Mouse (Mus musculus) liver, embryonic 16.5 days (tissue): ENCODE measurements at regions not wholly inside any gene's neighbourhood (a gene's known extent, or its start where the extent isn't known, plus 50 kb on each side); places are given as distances from the start of the nearest gene placed in this dataset. TPM values are rescaled to one million over a fixed set of nuclear protein-coding genes. Genes with fewer than 3 reads are reported as not detected.

Experiments
- ATAC-seq: fragments of 200-750 bp; cut with Nextera tagmentation; 2 replicates; pipeline ENCODE4 v1.8.0; 2017; ENCODE audit warnings: low read depth, mild to moderate bottlenecking, moderate number of reproducible peaks, moderate library complexity
- H3K27ac ChIP-seq: fragments of 300-500 bp; sonication (generic); 2 replicates; pipeline ENCODE4 v1.5.1; 2014; ENCODE audit warnings: mild to moderate bottlenecking, low read length
- H3K27me3 ChIP-seq: fragments of 300-500 bp; sonication (generic); 2 replicates; pipeline ENCODE4 v1.6.1; 2014; ENCODE audit warnings: low read depth, low read length, mixed read lengths; ENCODE audit not compliant: control insufficient read depth, insufficient read depth
- H3K36me3 ChIP-seq: fragments of 300-500 bp; sonication (generic); 2 replicates; pipeline ENCODE4 v1.6.1; 2014; ENCODE audit warnings: mild to moderate bottlenecking; ENCODE audit not compliant: control insufficient read depth, insufficient read depth
- H3K4me1 ChIP-seq: fragments of 300-500 bp; sonication (generic); 2 replicates; pipeline ENCODE4 v1.6.1; 2014; ENCODE audit warnings: low read depth, low read length, mixed read lengths; ENCODE audit not compliant: control insufficient read depth
- H3K4me2 ChIP-seq: fragments of 300-500 bp; sonication (generic); 2 replicates; pipeline ENCODE4 v1.6.1; 2014; ENCODE audit warnings: low read depth, low read length, mixed read lengths
- H3K4me3 ChIP-seq: fragments of 300-500 bp; sonication (generic); 2 replicates; pipeline ENCODE4 v1.5.1; 2014; ENCODE audit warnings: low read depth, mild to moderate bottlenecking, low read length
- H3K9ac ChIP-seq: fragments of 300-500 bp; sonication (generic); 2 replicates; pipeline ENCODE4 v1.6.1; 2014; ENCODE audit warnings: low read depth, low read length
- H3K9me3 ChIP-seq: fragments of 300-500 bp; sonication (generic); replicated peaks from 2 replicates; pipeline ENCODE4 v1.6.1; 2016; ENCODE audit warnings: low read length; ENCODE audit not compliant: control insufficient read depth
- WGBS: fragments of 180-500 bp; shearing (Covaris S2); extraction: QIAGEN DNeasy Blood & Tissue Kit; methylation state at CpG from one replicate; pipeline ENCODE4 v1.1.7; 2014; ENCODE audit not compliant: insufficient replicate concordance; 5-methylcytosine and 5-hydroxymethylcytosine counted together
- microRNA-seq: library from miRNA; unstranded; fragments of <30 nt; microRNA quantifications from one replicate; pipeline ENCODE4, GENCODE M21; 2016

DNA sequence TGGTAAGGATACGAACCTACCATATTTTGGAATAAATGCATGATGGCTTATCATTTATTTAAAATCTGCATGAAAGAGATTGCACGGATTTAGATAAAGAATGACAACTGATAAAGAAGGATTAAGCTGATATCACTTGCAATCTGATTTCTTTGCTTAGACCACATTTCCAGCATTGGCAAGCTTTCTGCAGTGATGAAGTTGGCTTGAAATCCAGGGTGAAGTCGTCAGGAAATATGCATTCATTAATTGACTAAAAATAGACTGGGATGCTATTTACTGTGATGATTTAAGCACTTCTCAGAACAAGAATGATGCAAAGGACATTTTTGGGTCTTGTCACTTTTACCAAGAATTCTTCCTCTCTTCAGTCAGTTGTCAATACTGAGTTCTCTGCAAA lies 1341.1 kb downstream of the Zpld1 start:
- Histone ChIP-seq H3K4me2 (no peak overlapping the region), H3K27me3 (no peaks in the 10 kb centered on the region), H3K4me3 (no peak overlapping the region), H3K4me1 (no peaks in the 10 kb centered on the region), H3K9ac (no peak overlapping the region), H3K27ac (no peak overlapping the region), H3K9me3 (no peaks in the 10 kb centered on the region), H3K36me3 (no peaks in the 10 kb centered on the region)
- ATAC-seq = no peak
- WGBS = 56% methylated on average over 3 of the region's 3 CpGs

DNA sequence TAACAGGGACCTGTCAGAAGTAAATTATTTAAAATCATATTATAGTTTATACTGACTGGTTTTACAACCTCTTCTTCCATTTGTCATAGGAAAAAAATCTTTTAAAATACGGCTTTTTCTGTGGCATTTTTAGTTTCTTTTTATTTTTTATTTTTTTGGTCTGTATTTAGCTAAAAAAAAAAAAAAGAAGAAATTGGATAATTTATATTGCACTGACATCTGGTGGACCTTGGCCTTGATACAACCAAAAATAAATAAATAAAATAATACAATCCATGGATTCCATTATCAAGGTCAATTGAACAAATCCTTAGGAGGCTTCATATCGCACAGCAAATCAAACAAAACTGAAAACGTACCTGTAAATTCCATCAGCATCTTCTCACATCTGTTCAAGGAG lies 1352.5 kb downstream of the Zpld1 start:
- no peak overlapping the region for H3K4me3 ChIP-seq
- no peaks in the 10 kb centered on the region for H3K4me1 ChIP-seq
- H3K9ac ChIP-seq = no peak overlapping the region
- no peaks in the 10 kb centered on the region for H3K27me3 ChIP-seq
- H3K36me3 ChIP-seq = no peaks in the 10 kb centered on the region
- H3K9me3 ChIP-seq = no peaks in the 10 kb centered on the region
- no peak for ATAC-seq
- 71% methylated on average over 3 of the region's 3 CpGs for WGBS
- no peak overlapping the region for H3K27ac ChIP-seq
- no peak overlapping the region for H3K4me2 ChIP-seq

- Histone ChIP-seq H3K27ac (no peak overlapping the region), H3K27me3 (no peaks in the 10 kb centered on the region), H3K4me1 (no peaks in the 10 kb centered on the region), H3K9ac (no peak overlapping the region), H3K4me2 (no peak overlapping the region), H3K4me3 (no peak overlapping the region), H3K36me3 (no peaks in the 10 kb centered on the region), H3K9me3 (no peaks in the 10 kb centered on the region)
- no peak for ATAC-seq
- 82% methylated on average over 15 of the region's 15 CpGs for whole genome bisulfite sequencing
These were observed 1382.0 kb downstream of the Zpld1 start for GRCm38 (mm10) chr16:53915794-53916193.

DNA sequence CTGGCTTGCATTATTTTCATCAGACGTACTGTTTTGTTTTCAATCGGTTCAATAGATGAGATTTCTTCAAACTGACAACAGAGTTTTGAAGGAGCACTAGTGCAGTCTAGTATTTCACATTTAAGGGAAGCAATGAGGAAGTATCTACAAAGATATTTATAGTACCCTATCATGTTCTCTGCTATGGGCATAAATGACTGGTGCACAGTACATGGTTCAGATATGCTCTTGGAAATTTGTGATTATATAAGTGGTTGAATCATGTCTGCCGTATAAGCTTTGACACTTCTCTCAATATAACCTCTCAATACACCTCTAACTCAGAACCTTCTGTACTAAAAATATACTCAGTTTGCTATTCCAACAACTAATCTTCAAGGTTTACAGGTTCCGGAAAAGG lies 1390.7 kb downstream of the Zpld1 start:
- no peak overlapping the region for H3K27ac ChIP-seq
- H3K4me1 ChIP-seq = no peaks in the 10 kb centered on the region
- H3K4me3 ChIP-seq = no peak overlapping the region
- no peaks in the 10 kb centered on the region for H3K27me3 ChIP-seq
- no peak overlapping the region for H3K9ac ChIP-seq
- no peaks in the 10 kb centered on the region for H3K9me3 ChIP-seq
- no peak overlapping the region for H3K4me2 ChIP-seq
- H3K36me3 ChIP-seq = no peaks in the 10 kb centered on the region
- WGBS = 70% methylated on average over 4 of the region's 4 CpGs
- no peak for ATAC-seq

DNA sequence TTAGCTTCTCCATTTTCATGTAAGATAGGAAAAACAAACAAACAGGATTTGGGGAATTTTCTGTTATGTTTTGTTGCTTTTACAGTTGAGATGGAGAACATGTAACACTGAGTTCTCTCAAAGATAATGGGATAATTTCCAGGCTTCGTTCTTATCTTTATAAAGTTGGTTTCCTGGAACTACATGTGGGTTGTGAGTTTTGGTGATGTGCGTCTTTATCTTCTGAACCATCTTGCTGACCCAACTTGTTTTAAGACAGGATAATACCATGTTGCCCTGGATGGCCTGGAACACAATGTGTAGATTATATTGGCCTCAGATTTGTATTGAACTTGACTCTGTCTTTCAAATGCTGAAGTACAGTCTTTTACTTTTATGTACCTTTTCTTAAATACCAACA lies 1394.0 kb downstream of the Zpld1 start:
- H3K36me3 ChIP-seq = no peaks in the 10 kb centered on the region
- H3K4me2 ChIP-seq = no peak overlapping the region
- H3K9ac ChIP-seq = no peak overlapping the region
- H3K4me1 ChIP-seq = no peaks in the 10 kb centered on the region
- 17% methylated on average over 2 of the region's 2 CpGs for WGBS
- H3K27ac ChIP-seq = no peak overlapping the region
- ATAC-seq = peak; percentile 65
- H3K9me3 ChIP-seq = no peaks in the 10 kb centered on the region
- no peaks in the 10 kb centered on the region for H3K27me3 ChIP-seq
- no peak overlapping the region for H3K4me3 ChIP-seq

DNA sequence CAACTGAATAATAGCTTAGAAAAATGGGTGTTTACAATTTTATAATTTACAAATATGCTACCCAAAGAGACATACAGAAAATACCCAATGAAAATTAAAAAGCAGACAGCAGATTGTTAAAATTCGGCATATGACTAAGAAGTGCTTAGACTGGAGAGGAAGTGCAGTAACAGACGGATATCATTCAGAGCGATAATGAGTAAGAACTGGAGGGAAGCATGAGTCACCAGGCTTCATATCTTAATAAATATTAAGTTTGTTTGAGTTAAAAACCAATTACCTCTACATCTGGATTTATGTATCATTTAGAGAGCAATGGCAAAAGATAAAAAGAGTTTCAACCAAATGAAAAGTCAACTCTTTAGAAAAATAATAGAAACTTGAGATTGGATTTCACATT lies 1413.5 kb upstream of the Alcam start:
- H3K4me2 ChIP-seq = no peak overlapping the region
- H3K9ac ChIP-seq = no peak overlapping the region
- no peak for ATAC-seq
- H3K4me3 ChIP-seq = no peak overlapping the region
- no peaks in the 10 kb centered on the region for H3K4me1 ChIP-seq
- H3K27ac ChIP-seq = no peak overlapping the region
- H3K27me3 ChIP-seq = no peaks in the 10 kb centered on the region
- no peaks in the 10 kb centered on the region for H3K9me3 ChIP-seq
- H3K36me3 ChIP-seq = no peaks in the 10 kb centered on the region
- WGBS = 60% methylated on average over 3 of the region's 3 CpGs

DNA sequence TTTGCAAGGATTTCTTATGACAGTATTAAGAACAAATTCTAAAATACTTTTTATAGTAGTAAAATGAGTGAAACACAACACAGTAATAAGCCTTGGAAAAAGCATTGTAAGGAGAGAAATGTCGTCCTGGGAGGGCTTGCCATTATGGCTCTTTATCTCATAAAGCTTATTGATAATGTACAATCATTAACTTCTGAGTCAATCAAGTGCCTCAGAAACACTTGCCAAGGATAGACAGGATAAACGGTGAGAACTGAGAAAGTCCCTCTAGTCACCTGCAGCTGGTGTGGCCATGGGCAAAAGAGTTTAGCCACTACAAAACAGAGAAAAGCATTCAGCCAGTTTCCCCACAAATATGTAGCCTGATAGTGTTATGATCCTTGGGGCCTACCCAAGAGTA lies 1386.8 kb upstream of the Alcam start:
- H3K9ac ChIP-seq = no peak overlapping the region
- WGBS = 57% methylated on average over 2 of the region's 2 CpGs
- no peak for ATAC-seq
- H3K4me1 ChIP-seq = no peaks in the 10 kb centered on the region
- H3K36me3 ChIP-seq = no peaks in the 10 kb centered on the region
- no peak overlapping the region for H3K27ac ChIP-seq
- no peak overlapping the region for H3K4me2 ChIP-seq
- H3K9me3 ChIP-seq = no peaks in the 10 kb centered on the region
- H3K4me3 ChIP-seq = no peak overlapping the region
- H3K27me3 ChIP-seq = no peaks in the 10 kb centered on the region

Small RNA genes in the stretch of these regions (microRNA-seq; reads per million reads assigned to microRNA genes)
- not detected for gene Gm25041
